19 mouse cellular contexts compared by ENCODE assay signal in the genomic region with DNA sequence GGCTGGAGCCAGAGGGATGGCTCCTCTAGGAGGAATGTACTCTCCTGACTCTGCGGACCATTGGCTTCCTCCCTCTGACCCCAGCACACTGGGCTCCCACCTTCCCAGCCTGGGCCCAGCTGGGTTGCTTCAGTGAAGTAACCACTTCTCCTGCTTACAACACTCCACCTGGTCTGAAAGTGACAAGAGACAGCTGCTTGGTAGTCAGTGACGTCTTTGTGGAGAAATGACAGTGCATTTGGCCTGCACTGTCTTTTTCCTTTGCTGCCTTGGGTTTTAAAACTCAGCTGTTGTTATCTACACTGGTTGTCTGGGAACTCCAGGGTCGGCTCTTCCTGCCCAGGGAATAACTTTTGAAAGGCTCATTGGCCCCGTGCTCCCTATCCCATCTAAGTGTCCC. TPM values are rescaled to one million over a fixed set of nuclear protein-coding genes. Genes with fewer than 3 reads are reported as not detected.
DNase-seq lines count a peak whose midpoint lies in the region; ATAC-seq lines count a peak whose summit lies in the region.
"Had no signal": no experiment of that assay in that cellular context is flagged by ENCODE, and none has a peak within 500 bp of the region (broad histone marks: within the 10 kb centered on the region; RNA-seq: fewer than 3 reads in every experiment).

No protein-coding gene starts in this region.

- H3K4me3 ChIP-seq in intestine, embryonic 14.5 days (ENCODE audit: low read depth, low read length) = no peak overlapping the region
- no peak overlapping the region for H3K4me3 ChIP-seq in intestine, embryonic 16.5 days (ENCODE audit: low read length)
- H3K4me3 ChIP-seq: gastrocnemius, adult 2 months; heart, embryonic 15.5 days; midbrain, embryonic 10.5 days had no signal

- H3K27ac ChIP-seq in intestine, embryonic 14.5 days (ENCODE audit: low read depth) = peak overlapping the region; percentile 30; the same call in 1 of the 2 replicates
- H3K27ac ChIP-seq in intestine, embryonic 16.5 days (ENCODE audit: low read length) = no peak overlapping the region; the same call in 1 of the 2 replicates
- H3K27ac ChIP-seq: gastrocnemius, adult 2 months; heart, embryonic 15.5 days; hindbrain, embryonic 14.5 days; midbrain, embryonic 10.5 days had no signal

- 28% methylated on average over 4 of the region's 4 CpGs for WGBS in intestine, embryonic 14.5 days
- WGBS in intestine, embryonic 16.5 days = 35% methylated on average over 4 of the region's 4 CpGs

- no peaks in the 10 kb centered on the region for H3K36me3 ChIP-seq in intestine, embryonic 14.5 days (ENCODE audit: control insufficient read depth, insufficient read depth, low read length)
- H3K36me3 ChIP-seq in intestine, embryonic 16.5 days (ENCODE audit: control insufficient read depth, insufficient read depth, low read length) = no peaks in the 10 kb centered on the region
- H3K36me3 ChIP-seq: heart, embryonic 15.5 days; midbrain, embryonic 10.5 days had no signal

- H3K4me1 ChIP-seq in intestine, embryonic 14.5 days (replicated peaks; ENCODE audit: control insufficient read depth, insufficient read depth, low read length) = peaks cover 9% of the 10 kb centered on the region; the same call in 1 of the 2 replicates
- 0 out of 2 replicates have a peak, but pooled peaks cover 3% of the 10 kb centered on the region for H3K4me1 ChIP-seq in intestine, embryonic 16.5 days (ENCODE audit: control insufficient read depth, insufficient read depth, low read length)
- H3K4me1 ChIP-seq: heart, embryonic 15.5 days; midbrain, embryonic 10.5 days had no signal

- DNase-seq in intestine, embryonic 14.5 days (ENCODE audit: low spot score) = peak; percentile 66
- DNase-seq in heart, postnatal 4 days = peak; percentile 40
- peak; percentile 35 for DNase-seq in kidney, postnatal 14 days
- DNase-seq in skeletal muscle tissue, adult 2 months (ENCODE audit: low read depth, low spot score) = peak; percentile 15
- no peak for DNase-seq in cerebellum, adult 18-20 months
- DNase-seq in layer of hippocampus, adult 9-11 months = no peak
- DNase-seq: adrenal gland, postnatal 10 days; cerebellum, adult 2 months; gastrocnemius, adult 2 months; layer of hippocampus, postnatal 36 days; lung, embryonic 14.5 days; thymus, postnatal 4 days had no signal

- H3K27me3 ChIP-seq in intestine, embryonic 14.5 days (replicated peaks; ENCODE audit: control insufficient read depth, insufficient read depth, low read length) = no peaks in the 10 kb centered on the region
- H3K27me3 ChIP-seq in intestine, embryonic 16.5 days (replicated peaks; ENCODE audit: control insufficient read depth, insufficient read depth, low read length) = no peaks in the 10 kb centered on the region

- 0 out of 2 replicates have a peak, but pooled peaks cover 4% of the 10 kb centered on the region for H3K9me3 ChIP-seq in intestine, embryonic 14.5 days (ENCODE audit: control insufficient read depth, low read length)
- no peaks in the 10 kb centered on the region for H3K9me3 ChIP-seq in intestine, embryonic 16.5 days (ENCODE audit: control insufficient read depth, low read length)
- H3K9me3 ChIP-seq: heart, embryonic 15.5 days; midbrain, embryonic 10.5 days had no signal

- no peak for ATAC-seq in intestine, embryonic 14.5 days (replicated peaks; ENCODE audit: low FRiP score, low TSS enrichment, low read depth)
- ATAC-seq in intestine, embryonic 16.5 days = no peak
- ATAC-seq: forebrain, embryonic 16.5 days had no signal

- H3K9ac ChIP-seq in intestine, embryonic 14.5 days (ENCODE audit: low read length) = no peak overlapping the region
- no peak overlapping the region for H3K9ac ChIP-seq in intestine, embryonic 16.5 days (ENCODE audit: low read depth, low read length)
- H3K9ac ChIP-seq: heart, embryonic 15.5 days; hindbrain, embryonic 14.5 days; lung, embryonic 14.5 days had no signal

- no peak overlapping the region for H3K4me2 ChIP-seq in intestine, embryonic 14.5 days (ENCODE audit: low read length)
- H3K4me2 ChIP-seq in intestine, embryonic 16.5 days (ENCODE audit: low read depth, low read length) = no peak overlapping the region
- H3K4me2 ChIP-seq: heart, embryonic 15.5 days; hindbrain, embryonic 14.5 days; lung, embryonic 14.5 days had no signal

RNA-seq across cellular contexts. Expression of a gene that starts 29.5 kb away (rescaled TPM):
- 5.6 and 6.3 TPM in 2 replicates for polyA plus RNA-seq in intestine, embryonic 14.5 days (2014; fragmentation: Nextera tagmentation; extraction: Ambion mirVana)
- 3.8 and 4.1 TPM in 2 replicates for polyA plus RNA-seq in intestine, embryonic 16.5 days (2015; fragmentation: Nextera tagmentation; extraction: Ambion mirVana)
- total RNA-seq in heart, postnatal 4 days (2021) = 1 to 10 TPM; 4.3 to 4.8 TPM
- total RNA-seq: MEL; monocyte, adult 5-6 weeks had no signal

Comparison
In these comparisons a context has a peak if more than half of its experiments do, and no peak if none do; other contexts are left out.
1. DNase-seq: peak in intestine, embryonic 14.5 days (single experiment), heart, postnatal 4 days (single experiment), kidney, postnatal 14 days (single experiment) and skeletal muscle tissue, adult 2 months (single experiment); none in cerebellum, adult 18-20 months (0 of 2) and layer of hippocampus, adult 9-11 months (single experiment).